Mouse (Mus musculus): ENCODE measurements at regions not wholly inside any gene's neighbourhood (a gene's known extent, or its start where the extent isn't known, plus 50 kb on each side); places are given as distances from the start of the nearest gene placed in this dataset.

DNA sequence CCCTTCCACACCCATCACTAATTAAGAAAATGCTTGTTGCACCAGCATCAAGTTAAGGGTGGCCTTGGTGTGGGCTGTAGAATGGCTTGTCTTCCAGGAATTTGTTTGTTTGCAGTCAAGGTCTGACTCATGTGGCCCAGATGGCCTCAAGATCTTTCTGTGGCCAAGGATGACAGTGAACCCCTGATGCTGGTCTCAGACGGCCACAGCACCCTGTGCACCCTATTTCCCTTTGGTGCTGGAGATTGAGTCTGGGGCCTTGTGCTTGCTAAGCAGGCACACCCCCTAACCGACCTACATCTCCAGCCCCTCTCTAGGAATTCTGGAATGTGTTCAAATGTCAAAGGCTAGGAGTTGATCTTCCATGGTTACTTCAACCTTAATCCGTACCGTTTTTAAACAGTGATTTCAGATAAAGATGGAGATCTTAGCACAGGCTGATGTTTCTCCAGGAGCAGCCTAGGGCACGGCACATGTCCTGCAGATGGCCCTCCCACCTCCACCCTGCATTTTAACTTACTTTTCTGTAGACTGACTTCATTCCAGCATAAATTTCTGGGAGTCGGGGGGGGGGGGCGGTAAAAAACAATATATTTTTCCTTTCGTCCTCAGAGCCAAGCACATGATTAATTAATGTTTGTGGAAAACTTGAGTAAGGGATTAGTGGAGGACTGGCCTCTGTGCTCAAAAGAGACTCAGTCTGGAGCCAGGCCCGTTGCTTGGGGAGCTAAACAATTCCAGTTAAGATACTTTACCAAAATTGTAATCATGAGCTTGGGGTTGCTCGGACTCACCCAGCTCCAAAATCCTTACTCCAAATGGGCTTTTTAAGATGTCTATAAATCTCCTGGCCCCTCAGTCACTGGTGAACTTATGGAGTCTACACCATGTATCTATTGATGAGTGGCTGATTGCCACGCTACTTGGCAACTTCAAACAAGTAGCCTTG is 95.0 kb upstream of the Supt20 start:
- DNase-seq (ENCODE audit: low read depth, low spot score) = no peak

- no peak for DNase-seq (ENCODE audit: low read depth, low spot score)
These were observed 94.3 kb upstream of the Supt20 start for GRCm38 (mm10) chr3:54598296-54598695.

GRCm38 (mm10) chr3:54604705-54605379 is 87.8 kb upstream of the Supt20 start:
- no peak for DNase-seq (ENCODE audit: low read depth, low spot score)

DNA sequence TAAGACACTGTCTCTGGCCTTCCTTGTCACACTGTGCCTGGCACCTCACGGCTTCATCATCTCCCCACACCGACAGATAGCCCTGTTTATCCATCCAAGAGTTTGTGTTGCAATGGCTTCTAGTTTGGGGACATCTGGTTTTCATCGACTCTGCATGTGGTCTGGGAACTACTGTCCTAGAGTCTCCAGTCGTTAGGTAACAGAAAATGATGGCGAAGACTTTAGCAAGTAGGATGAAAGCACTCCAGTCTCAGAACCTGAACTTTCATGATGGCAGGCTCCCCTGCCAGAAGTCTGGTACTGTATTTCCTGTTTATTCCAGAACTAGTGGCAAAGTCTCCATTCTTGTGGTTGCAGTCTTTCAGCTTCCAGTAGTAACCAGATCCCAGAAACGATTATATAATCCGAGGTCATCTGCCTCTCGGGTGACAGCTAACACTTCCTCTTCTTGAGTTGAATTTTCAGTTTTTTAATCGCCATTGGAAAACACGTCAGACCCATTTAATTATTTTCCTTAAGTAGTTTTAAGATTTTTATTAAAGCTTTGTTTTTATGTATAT is 81.1 kb upstream of the Supt20 start:
- no peak for DNase-seq (ENCODE audit: low read depth, low spot score)

DNA sequence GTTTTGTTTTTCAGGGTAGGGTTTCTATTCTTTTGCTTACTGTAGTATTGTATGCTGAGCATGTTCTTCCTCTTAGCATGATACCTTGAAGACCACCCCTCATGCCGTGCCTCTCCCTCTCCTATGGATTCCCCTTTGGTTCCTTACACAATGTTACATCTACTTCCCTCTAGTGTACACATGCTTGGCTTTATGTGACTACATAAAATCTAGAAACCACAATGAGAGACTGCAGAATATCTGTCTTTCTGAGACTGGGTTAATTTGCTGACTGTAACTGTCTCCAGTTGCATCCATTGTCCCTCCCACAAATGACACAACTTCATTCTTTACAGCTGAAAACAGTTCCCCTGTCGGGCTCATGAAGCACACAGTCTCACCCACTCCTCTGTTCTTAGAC is 78.8 kb upstream of the Supt20 start:
- no peak for DNase-seq (ENCODE audit: low read depth, low spot score)

- no peak for DNase-seq (ENCODE audit: low read depth, low spot score)
These were observed 75.3 kb upstream of the Supt20 start for GRCm38 (mm10) chr3:54617298-54617697.

DNA sequence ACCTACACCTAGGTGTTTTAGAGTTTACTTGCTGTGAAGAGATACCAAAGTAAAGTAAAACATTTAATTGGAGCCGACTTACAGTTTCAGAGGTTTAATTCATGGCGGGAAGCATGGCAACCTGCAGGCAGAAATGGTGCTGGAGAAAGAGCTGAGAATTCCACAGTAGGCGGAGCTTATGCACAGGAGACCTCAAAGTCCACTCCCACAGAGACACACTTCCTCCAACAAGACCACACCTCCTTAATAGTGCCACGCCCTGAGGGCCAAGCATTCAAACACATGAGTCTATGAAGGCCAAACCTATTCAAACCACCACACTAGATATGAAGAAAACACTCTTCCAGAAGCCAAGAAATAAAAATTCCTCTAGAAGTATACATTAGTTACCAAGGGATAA is 74.3 kb upstream of the Supt20 start:
- DNase-seq (ENCODE audit: low read depth, low spot score) = no peak

GRCm38 (mm10) chr3:54630254-54630653 is 62.4 kb upstream of the Supt20 start:
- no peak for DNase-seq (ENCODE audit: low read depth, low spot score)

- no peak for DNase-seq (ENCODE audit: low read depth, low spot score)
These were observed 59.9 kb upstream of the Supt20 start for GRCm38 (mm10) chr3:54632731-54633130.

- no peak for DNase-seq (ENCODE audit: low read depth, low spot score)
These were observed 59.2 kb upstream of the Supt20 start for GRCm38 (mm10) chr3:54633446-54633845.

- no peak for DNase-seq (ENCODE audit: low read depth, low spot score)
These were observed 58.2 kb upstream of the Supt20 start for GRCm38 (mm10) chr3:54634456-54634855.
